Mouse (Mus musculus) cerebellum, adult 8-10 months (tissue): ENCODE measurements around the gene Hrk.

Experiments
- DNase-seq: peaks from one replicate; pipeline ENCODE4 v3.0.0; 2022

The Hrk gene

DNA sequence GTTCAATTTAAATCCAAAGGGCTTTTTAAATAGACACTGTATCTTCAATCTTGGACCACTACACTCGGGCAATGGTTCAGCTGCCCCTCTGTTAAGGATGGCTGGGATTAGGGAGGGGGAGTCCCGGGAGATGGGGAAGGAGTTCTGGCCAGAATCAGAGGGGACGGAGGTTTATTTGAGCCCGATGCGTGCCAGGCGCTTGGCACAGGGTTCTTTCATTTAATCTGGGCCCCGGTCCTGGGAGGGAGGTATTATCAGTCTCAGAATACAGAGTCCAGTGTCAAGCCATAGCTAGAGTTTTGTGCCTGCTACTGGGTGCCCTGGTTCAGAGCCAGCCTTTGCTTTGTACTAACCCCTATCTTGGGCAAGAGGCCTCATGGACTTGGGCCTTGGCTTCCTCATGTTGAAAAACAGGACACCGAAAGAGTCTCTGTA lies 3.1 kb downstream of the Hrk start:
- DNase-seq, result no peak

DNA sequence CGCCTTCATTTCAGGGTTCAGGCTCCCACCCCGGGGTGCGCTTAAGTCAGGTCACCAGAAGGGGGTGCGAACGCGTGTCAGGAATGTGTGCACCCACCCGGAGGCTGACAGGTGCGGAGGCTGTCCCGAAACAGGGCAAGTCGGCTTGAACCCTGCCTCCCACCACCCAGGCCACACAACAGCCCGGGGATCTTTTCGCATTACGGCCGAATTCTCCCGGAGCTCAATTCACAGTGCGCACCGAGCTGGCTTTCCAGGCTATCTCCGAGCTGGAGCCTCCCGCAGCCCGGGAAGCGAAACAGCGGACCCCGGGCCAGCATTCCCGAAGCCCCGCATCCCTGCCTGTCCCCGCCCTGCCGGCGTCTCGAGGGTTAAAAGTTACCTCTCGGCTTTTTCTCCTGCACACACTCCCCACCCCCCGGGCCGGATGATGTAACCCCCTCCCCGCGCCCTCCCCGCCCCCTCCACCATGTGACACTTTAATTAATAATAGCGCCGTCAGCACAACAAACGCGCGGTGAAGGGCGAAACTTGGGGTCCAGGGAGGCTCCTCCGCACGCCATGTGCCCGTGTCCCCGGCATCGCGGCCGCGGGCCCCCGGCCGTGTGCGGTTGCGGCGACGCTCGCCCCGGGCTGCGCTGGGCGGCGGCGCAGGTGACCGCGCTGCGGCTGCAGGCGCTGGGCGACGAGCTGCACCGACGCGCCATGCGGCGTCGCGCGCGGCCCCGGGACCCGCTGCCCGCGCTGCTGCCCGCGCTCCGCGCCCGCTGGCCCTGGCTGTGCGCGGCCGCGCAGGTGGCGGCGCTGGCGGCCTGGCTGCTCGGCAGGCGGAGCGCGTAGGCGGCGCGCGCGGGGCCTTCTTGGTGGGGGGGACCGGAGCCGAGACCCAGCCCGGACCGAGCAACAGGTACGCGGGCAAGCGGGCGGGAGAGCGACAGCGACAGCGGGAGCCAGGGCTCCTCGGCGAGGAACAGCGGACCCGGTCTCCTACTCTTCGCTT lies 5.1 kb downstream of the Hrk start:
- DNase-seq, result peak; percentile 46

DNA sequence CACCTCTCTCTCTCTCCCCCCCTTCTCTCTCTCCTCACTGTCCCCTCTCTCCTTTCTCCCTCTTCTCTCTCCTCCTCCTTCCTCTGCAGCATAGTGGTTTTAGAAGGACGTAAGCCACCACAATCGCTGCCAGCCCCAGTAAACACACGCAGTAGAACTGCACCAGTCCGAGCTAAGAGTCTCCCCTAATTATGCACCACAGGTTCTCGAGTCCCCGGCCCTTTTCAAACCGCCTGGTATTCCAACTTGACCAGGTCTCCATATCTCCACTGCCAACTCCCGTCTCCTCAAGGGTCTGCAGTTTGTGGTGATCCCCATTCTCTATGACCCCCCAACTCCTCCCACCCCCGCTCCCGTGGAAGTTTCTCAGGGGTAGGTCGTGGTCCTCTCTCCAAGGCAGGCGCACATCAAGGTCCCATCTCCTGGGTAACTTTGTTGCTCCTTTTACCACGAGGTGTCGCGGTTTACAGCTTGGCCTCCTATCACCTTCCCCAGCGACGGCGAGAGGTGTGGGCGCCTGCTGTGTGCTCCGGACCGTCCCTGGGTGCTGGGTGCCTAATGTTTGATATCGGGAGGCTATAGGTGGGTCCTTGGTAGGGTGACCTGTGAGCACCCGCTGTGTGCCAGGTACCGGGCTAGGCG lies 6.6 kb downstream of the Hrk start:
- DNase-seq, result peak; percentile 40

DNA sequence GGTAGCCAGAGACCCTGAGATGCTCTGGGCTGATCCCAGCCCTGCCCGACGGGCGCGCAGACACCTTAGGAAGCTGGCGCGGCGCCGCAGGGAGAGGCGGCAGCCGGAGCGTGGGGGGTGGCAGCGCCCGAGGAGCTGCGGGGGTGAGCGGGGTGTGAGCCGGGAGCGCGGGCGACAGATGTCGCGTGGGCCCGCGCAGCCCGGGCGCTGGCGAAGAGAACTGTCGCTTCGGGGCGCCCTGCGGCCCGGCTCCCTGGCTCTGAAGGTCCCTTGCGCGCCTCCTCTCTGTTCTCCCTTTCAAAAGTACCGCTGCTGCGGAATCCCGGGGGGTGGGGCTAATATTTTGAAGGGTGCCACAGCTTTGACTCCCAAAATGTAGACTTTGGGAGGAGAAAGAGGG lies 7.2 kb downstream of the Hrk start:
- no peak for DNase-seq

DNA sequence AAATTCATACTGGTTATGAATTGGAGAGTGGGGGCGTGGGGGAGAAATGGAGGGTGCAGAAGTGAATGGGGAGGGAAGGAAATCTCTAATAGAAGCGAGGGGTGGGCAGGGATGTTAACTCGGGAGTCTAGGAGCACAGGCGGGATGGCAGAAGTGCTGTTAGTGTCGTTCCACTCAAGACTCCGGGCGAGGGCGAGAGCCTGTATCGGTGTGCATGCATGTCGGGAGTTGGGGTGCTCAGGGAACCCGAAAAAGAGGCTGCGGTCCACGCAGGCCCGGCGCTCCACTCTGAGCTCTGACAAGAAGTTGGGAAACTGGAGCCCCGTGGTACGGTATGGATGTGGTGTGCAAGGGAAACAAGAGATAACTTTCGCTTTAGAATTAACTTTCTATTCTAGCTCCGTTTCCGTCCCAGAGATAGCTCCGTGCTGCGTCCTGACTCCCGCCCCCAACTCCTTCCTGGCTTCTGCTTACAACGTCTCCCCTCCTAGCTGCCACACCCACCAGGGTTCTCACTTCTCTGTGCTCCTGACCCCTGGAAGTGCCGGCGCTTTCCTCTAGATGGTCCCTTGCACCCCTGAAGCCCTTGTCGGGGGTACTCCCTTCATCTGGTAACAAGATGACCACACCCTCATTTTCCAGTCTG lies 7.8 kb downstream of the Hrk start:
- DNase-seq, result no peak

- DNase-seq, result no peak
These were observed 10.0 kb downstream of the Hrk start for GRCm38 (mm10) chr5:118174310-118175009.

DNA sequence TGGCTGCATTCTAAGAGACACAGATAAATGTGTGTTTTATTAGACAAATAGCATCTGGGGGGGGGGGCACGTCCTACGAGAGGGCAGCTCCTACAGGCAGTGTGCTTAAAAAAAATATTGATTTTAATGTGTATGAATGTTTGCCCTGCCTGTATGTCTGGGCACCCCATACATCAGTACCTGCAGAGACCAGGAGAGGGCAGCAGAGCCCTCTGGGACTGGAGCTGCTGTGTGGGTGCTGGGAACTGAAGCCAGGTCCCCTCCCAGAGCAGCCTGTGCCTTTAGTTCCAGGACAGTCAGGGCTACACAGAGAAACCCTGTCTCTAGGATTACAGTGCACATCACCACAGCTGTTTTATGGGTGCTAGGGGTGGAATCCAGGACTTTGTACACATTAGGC lies 10.7 kb downstream of the Hrk start:
- DNase-seq, result no peak

- no peak for DNase-seq
These were observed 13.2 kb downstream of the Hrk start for GRCm38 (mm10) chr5:118177640-118178039.

DNA sequence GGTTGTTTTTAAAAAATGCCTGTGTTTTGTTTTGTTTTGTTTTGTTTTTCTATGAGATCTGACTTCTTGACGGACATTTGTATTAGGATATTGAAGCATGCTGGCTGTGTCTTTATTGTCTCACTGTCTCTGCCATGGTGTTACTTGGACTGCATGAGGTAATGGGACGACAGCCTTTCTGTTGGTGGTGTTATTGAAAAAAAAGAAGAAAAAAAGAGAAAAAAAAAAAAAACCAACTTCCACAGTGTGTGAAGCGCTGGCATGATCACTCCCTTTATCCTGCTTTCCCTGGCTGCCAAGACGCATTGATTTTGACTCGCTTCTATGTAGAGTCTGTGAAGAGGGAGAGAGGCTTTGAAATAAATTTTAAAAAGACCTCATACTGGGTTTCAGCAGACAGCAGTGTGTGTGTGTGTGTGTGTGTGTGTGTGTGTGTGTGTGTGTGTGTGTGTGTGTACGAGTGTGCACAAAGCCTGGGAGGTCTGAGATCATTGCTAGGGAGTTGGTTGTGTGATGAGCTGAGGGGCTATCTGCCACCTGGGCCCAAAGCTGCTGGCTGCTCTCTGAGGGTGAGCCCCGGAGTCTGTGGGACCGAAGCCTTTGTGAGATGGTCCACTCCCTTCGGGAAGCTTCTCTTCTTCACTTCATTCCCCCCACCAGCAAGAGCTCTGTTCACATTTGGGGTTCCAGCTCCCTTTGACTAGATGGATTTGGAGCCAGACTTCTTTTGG lies 22.6 kb downstream of the Hrk start:
- no peak for DNase-seq

DNA sequence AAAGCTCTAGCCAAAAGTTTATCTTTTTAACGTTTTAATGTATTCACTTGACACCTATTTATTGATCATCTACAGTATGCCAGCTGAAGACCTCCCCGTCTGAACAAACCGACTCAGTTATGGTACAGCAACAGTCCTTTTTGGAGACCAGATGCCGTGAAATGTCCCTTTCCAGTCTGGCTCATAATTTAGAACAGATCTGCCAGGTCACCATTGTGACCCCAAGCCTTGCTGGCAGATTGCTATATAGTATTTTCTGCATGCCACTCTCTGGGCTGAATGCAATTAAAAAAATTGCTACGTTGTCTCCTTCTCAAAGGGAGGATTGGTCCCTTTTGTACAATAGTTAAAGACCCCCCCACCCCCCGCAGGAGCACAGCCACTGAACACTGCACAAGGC lies 23.9 kb downstream of the Hrk start:
- DNase-seq, result no peak

DNA sequence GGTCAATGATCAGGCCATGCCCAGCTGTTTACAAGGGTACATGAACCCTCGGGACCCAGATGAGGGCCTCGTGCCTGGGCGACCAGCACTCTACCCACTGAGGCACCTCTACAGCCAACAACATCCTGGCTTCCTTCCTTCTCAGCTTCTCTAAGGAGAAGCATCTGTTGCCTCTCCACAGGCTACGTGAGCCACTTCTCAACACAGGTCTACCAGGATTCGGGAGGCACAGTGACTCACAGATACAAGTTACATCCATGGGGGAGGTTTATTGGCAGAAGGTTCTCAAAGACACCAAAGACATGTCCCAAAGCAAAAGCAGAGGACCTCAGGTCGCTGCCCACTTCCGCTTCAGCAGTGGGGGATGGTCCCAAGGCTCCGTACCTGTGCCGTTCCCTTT lies 26.0 kb downstream of the Hrk start:
- DNase-seq, result no peak

DNA sequence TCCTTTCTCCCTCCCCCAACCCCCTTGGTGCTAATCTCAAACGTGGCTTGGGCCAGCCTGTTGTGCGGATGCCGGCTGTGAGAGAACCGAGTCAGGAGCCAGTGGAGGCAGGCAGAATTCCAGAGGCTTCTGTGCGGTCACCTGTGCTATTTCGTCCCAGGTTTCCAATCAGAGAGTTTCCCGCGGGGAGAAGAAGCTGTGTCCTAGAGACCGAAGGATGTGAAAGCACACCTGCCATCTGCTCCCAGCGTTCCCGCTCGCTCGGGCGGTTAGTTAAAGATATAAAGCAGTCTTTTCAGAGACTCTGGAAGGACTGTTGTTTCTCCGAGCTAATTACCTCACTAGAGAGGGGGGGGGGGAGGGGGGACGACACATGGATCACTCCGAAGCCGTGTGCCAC lies 27.8 kb downstream of the Hrk start:
- no peak for DNase-seq

DNA sequence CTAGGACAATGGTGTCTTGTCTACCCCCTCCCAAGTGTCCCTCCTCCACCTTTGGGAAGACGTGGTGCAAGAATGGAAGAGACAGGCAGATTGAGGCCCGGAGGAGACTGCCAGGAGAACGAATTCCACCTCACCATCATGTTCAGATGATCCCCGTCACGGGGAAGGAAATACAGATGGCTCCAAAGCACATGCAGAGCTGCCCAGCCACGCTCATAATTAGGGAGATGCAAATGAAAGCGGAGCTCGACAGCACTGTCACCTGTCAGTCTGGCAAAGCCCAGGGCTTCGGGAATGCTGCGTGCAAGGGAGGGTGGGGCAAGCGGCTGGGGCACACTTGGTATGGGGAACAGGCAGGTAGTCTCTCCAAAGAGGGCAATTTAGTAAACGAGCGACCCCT lies 33.0 kb downstream of the Hrk start:
- no peak for DNase-seq

DNA sequence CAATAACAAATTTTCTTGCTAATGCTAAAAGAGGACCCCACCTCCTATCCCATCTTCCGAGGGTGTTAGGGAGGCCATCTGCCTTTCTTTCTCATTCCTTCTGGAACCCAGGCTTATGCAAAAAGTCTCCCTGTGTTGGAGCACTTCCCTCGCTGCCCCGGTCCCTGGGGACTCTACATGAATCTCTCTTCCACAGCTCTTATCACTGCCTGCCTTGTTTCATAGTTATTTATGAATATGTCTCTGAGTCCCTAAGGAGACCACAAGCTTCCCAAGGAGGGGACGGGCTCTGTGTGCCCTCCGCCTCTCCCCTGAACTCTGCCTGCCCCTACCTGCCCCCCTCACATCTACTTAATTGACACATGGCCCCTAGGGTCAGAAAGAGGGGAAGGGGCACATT lies 35.2 kb downstream of the Hrk start:
- DNase-seq, result no peak

GRCm38 (mm10) chr5:118204675-118205440 lies 40.4 kb downstream of the Hrk start:
- no peak for DNase-seq

DNA sequence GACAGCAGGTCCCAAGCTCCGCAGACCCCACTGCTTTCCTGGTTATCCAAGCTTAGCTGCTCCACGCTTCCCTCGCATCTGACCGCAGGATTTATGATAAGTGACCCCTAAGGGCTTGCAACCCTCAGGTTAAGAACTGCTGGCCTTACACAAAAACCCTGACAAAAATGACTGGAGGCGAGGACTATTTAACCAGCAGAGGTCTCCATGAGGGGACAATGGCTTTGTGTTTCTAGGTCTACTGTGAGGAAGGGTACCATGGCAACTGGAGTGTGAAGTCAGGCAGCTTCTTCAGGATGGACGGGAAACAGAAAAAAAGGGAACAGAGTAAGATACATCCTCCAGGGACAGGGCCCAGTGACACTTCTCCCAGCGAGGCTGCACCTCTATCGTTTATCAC lies 41.4 kb downstream of the Hrk start:
- DNase-seq, result no peak

- no peak for DNase-seq
These were observed 49.6 kb downstream of the Hrk start for GRCm38 (mm10) chr5:118214012-118214411.

GRCm38 (mm10) chr5:118214418-118215154 lies 50.1 kb downstream of the Hrk start:
- peak; percentile 90 for DNase-seq

- DNase-seq, result no peak
These were observed 53.0 kb downstream of the Hrk start for GRCm38 (mm10) chr5:118217410-118217809.

DNA sequence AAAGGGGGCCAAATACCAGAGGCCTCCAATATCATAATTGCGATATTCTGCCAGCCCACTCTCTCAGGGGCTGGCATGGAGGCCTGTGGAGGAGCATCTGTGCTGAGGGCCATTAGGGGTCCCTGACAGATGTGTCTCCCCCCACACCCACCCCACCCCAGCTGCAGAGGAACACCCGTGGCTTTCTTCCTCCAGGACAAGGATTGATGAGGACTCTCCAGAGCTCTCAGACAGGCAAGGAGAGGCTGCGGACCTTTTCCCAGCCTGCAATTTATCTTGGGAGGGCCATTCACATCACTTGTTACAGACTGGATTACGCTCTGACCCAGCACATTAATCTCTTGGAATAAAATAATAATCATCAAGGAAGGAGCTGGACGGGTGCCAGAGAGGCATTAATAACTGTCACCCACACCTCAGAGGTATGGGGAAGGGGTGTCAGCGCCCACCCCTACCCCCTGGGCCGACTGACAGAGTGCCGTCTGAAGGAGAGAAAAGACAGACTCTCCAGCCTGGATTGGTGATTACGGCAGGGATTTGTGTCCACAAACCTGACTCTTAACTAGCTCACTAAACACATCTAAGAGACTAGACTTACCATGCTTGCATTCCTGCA lies 58.8 kb downstream of the Hrk start:
- DNase-seq, result no peak
